Mouse (Mus musculus) ovary, postnatal 36 days (tissue): ENCODE measurements at regions not wholly inside any gene's neighbourhood (a gene's known extent, or its start where the extent isn't known, plus 50 kb on each side); places are given as distances from the start of the nearest gene placed in this dataset.

ENCODE experiments used
- DNase-seq: peaks from one replicate; pipeline ENCODE4 v3.0.0; 2022; ENCODE audit warnings: low spot score, mixed read lengths

DNA sequence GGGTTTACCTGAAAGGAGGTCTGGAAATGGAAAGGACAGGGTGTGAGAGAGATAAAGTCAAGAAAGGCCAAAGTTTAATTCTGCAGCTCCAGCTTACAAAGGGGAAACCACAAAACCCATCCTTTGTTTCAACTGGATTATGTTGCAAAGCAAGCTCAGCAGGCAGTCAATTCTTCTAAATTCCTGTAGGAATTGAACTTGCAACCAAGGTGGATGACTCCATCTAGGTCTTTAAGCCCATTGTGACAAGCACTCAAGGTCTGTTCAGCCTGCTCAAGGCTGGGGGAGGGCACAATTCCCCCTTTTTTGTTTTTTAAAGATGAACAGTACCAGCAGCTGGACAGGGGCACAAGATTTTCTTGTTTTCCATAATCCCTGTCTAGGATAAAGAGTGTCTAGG is 200.0 kb upstream of the Ttc29 start:
- DNase-seq: no peak

DNA sequence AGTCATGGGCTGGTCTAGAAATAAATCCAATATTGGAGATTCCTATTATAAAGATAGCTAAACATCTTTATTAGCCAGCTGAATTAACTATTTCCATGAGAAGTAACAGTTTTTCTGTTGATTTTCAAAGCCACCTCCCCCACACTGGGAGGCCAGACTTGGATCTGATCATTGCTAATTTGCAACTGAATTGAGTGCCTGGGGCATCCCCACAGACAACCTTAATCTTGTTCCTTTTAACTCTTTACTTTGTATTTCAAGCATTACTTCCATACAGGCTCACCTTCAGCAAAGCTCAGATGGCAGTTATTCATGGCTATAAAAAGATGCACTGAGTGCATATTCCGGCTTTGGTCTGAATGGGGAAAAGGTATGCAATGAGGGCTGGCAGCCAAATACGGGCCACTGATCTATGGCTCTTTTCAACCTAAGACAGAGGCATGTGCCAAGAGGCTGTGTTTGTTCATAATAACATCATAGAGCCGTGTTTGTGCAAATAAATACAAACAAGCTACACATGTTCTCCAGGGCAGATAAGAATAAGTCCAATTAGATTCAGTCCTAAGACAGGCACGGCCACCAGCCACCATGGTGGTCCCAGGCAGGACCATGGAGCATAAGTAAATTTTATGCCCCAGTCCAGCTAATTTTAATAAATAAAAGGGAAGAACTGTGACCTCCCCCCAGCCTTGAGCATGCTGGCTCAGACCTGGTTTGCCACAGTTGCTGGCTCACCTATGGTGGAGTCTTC is 194.5 kb upstream of the Ttc29 start:
- DNase-seq: no peak

GRCm38 (mm10) chr8:78021473-78021872 is 191.6 kb upstream of the Ttc29 start:
- no peak for DNase-seq

GRCm38 (mm10) chr8:78022986-78023385 is 190.1 kb upstream of the Ttc29 start:
- no peak for DNase-seq

DNA sequence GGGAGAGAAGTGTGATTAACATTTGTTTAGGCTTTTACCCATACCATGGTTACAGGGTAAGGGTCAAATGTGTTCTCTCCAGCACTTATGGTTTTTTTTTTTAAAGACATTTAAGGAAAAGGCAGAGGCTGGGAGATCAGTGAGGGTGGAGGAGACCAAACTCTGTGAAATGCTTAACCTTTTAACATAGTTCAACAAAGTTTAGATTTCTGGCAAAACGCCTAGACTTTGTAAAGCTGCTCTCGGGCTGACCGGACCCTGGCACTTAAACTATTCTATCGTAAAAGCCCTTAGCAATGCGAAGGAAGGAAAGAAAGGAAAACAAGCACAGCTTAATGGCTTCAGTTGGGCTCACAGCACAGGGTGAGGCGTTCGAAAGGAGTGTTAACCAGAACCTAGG is 189.6 kb upstream of the Ttc29 start:
- no peak for DNase-seq

DNA sequence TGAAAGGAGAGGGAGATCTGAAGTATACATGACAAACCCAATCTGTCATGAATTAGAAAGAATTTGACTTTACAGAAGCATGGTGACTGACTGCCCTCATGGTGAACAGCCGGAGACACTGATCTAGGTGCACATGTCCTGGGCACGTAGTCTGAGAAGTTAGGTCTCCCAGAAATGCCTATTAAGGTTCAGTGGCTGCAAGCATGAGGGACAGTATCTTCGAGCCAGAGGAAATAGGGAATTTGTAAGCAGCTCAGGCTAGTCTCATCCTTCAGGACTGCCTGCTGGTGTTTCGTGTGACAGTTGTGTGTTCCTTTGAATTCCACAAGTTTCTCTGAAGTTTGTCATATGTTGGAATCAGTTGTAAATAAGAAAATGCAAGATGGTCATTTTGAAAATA is 189.2 kb upstream of the Ttc29 start:
- DNase-seq: no peak

- no peak for DNase-seq
Measured at GRCm38 (mm10) chr8:78024964-78025363, 188.1 kb upstream of the Ttc29 start.

DNA sequence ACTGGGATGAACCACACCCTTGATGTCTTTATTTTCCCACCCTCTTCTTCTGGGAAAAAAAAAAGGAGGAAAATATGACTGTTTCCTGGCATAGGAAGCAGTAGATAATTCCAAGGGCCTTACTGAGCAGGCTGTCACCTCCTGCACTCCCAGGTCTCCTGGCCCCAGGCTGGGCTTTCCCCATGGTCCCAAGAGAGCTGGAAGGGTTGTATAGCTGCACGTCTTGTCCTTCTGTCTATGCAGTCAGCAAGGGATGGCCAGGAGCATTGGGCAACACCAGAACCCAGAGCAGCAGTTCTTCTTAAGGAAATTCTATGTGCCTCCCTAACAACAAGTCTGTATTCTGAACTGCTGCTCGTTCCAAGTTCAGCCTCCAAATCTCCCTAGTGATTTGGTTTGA is 185.7 kb upstream of the Ttc29 start:
- DNase-seq: no peak

DNA sequence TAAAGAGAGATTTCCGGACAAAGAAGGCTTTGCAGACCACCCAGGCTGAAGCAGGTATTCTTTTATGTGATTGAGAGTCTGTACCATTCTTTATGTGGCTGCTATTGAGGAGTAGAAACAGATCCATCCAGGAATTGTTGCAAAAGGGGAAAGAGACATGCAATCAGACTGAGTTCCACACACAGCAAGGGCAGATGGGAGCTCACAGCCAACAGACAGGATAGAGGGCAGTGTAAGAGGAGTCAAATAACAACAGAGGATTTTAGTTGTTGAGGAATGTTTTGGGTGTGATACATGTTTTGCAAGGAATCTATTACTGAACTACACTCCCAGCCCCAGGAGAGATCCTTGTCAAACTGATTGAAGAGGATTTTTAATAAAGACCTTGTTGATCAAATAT is 184.2 kb upstream of the Ttc29 start:
- no peak for DNase-seq

DNA sequence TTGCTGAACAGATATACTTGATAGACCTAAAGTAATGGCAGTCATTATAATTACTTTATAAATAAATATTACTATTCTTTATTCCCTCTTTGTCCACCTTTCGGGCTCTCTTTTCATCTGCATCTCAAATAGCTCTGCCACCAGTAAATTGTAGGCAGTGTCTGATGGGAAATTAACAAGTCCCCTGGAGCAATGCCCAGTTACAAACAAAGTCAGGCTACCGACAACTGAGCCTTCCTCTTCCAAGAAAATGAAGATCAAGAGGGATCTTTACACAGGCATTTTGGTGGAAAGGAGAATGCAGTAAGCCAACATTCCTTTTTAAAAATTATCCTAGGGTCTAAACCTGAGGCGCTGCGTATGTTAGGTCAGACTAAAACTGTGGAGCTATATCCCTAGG is 181.3 kb upstream of the Ttc29 start:
- DNase-seq: no peak

- DNase-seq: no peak
Measured at GRCm38 (mm10) chr8:78034687-78035086, 178.4 kb upstream of the Ttc29 start.

DNA sequence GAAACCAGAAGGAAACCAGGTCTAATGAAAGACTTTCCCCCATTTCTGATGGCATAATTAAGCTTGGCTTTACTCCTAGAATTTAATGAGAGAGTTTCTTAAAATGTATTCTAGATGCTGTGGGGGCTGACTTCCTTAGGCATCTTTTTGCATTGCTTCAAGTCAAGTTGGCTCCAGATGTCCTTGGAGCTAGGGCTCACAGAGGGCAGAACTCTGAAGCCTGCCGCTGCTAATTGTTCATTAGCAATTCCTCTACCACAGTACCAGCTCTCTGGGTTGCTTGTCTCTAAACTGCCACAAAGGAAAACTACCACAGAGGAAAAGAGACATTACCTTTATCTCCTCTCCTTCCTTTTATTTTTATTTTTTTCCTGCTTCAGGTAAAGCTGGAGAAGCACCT is 175.9 kb upstream of the Ttc29 start:
- DNase-seq: no peak

GRCm38 (mm10) chr8:78046691-78047090 is 166.4 kb upstream of the Ttc29 start:
- no peak for DNase-seq

DNA sequence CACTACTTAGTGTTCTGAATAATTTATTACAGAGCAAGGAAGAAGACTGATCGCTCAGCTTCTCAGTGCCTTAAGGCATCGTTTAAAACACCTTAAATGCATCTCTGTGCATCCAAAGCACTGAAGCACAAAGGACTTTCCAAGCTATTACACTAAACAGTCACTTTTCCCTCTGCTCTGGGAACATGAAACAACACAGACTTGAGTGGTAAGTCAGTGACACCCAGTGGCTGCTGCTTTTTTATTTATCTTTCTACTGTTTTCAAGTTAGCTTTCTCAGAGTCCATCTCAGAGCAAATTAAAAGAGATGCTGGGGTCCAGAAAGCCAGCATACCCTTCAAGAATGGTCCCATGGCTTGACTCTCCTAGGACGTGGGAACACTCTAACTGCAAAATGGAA is 162.3 kb upstream of the Ttc29 start:
- no peak for DNase-seq

GRCm38 (mm10) chr8:78054435-78054834 is 158.7 kb upstream of the Ttc29 start:
- DNase-seq: no peak

DNA sequence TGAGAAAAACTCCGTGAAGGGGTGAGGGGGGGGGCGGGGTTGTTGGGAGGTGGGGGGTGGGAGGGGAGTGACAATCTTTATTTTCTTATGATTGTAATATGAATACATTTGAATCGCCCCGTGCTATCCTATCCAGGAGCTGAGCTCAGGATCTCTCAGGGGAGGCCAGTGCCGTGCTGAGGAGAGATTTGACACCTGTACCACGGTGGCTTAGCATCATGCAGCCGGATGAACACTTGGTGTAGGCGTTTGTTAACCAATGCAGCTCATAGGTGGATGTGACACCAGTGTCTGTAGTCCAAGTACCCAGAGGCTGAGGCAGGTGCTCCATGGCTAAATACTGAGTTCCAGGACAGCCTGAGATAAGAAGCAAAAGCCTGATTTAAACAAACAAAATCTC is 158.2 kb upstream of the Ttc29 start:
- DNase-seq: no peak

GRCm38 (mm10) chr8:78055531-78055930 is 157.6 kb upstream of the Ttc29 start:
- no peak for DNase-seq

DNA sequence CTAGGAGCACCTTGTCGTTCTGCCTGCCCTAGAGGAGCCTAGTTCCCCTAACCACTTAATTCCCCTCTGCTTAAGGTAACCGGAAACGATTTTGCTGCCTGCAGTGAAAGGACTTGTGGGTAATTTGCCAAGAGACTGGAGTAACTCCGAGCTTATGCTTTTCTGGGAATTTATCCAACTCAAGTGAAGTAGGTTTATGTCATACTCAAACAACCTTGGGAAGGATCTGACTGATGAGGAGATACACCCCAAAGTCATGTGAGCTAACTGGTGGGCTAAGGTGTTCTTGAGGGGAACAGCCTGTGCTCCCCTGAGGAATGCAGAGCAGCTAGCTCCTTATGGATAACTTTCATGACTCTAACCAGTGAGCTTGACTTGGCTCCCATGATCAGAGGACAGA is 155.7 kb upstream of the Ttc29 start:
- no peak for DNase-seq

GRCm38 (mm10) chr8:78061827-78062719 is 151.0 kb upstream of the Ttc29 start:
- DNase-seq: no peak

DNA sequence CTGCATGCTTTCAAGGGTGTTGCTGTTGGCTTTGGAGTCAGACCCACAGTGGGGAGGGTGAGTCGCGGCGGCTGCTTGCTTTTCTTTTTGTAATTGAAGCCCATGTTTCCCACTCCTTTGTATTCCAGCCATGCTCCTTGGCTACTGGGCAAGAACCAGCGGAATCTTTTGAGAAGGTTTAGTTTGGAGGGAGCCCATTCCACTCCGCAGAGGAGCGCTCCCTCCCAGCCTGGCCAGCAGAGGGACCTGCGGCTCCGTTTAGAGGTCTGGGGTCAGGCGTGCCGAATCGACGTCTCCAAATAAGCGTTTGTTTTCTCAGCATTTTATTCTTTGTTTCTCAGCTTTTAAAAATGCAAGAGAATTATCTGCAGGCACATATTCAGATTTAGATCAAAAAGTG is 149.6 kb upstream of the Ttc29 start:
- peak; percentile 55 for DNase-seq

GRCm38 (mm10) chr8:78064161-78064560 is 148.9 kb upstream of the Ttc29 start:
- no peak for DNase-seq

DNA sequence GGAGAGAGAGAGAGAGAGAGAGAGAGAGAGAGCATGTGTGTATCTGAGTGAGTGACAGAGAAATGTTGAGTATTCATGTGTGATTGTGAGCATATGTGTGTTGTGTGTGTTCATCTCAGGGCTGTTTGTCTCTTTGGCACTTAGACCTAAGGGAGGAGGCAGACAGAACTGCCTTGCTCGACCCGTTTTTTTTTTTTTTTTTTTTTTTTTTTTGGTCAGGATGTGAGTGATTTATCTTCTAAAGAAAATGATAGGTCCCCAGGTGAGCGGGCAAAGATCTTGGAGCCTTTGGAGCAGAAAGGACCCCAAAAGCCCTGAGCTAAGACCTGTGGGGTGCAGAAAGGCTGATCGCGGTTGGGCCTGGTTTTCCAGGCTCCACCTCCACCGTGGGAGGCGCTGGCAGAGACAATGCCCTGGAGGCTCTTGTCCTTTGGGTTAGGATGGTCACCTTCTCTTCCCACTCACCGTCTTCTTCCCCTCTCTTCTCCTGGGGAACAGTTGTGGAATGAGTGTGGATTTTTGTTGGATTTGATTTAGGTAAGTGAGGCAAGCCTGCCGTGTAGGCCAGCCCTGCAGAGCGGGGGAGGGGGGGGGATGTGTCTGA is 147.1 kb upstream of the Ttc29 start:
- DNase-seq: no peak
